Comparison of ENCODE assay signal across 24 mouse cellular contexts in the genomic region with DNA sequence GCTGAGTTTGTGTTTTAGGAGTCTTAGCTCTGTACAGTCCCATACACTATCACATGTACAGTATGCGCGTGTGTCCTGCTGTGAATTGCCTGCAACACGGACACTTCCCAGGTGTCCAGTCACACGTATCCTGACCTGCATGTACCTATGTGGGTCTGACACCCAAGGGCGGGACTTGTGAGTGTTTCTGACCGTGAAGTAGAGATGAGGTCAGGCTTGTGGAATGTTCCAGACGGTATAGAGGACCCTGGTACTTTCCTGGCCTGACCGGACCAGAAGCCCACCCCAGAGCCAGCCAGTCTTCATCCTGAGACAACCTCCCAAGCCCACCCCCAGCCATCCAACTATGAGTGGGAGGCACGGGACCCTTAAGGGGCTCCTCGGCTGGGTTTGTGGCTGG. TPM values are rescaled to one million over a fixed set of nuclear protein-coding genes. Genes with fewer than 3 reads are reported as not detected.
DNase-seq lines count a peak whose midpoint lies in the region; ATAC-seq and TF ChIP-seq lines count a peak whose summit lies in the region.
"Had no signal": no experiment of that assay in that cellular context is flagged by ENCODE, and none has a peak within 500 bp of the region (broad histone marks: within the 10 kb centered on the region; RNA-seq: fewer than 3 reads in every experiment).

No protein-coding gene starts in this region.

- H3K9ac ChIP-seq in heart, embryonic 11.5 days (ENCODE audit: low read depth, low read length), result peak overlapping the region; percentile 39; the same call in 1 of the 2 replicates
- H3K9ac ChIP-seq: heart, embryonic 12.5 days; hindbrain, embryonic 12.5 days; limb, embryonic 13.5 days; lung, embryonic 14.5 days; neural tube, embryonic 15.5 days had no signal

- H3K9me3 ChIP-seq in heart, embryonic 11.5 days (replicated peaks; ENCODE audit: control insufficient read depth, low read length), result peaks cover 7% of the 10 kb centered on the region

- 70% methylated on average over 10 of the region's 10 CpGs for WGBS in heart, embryonic 11.5 days (ENCODE audit: insufficient replicate concordance)
- 94% methylated on average over 10 of the region's 10 CpGs for WGBS in thymus, adult 2 months

- DNase-seq in heart, adult 9 months (ENCODE audit: low spot score in 2 of 2), result no peak
- peak; percentile 16 for DNase-seq in thymus, adult 2 months
- no peak for DNase-seq in thymus, postnatal 0 days (ENCODE audit: low spot score)
- DNase-seq in lung, postnatal 25 days (ENCODE audit: low spot score), result peak; percentile 80
- no peak for DNase-seq in layer of hippocampus, adult 9-10 months (ENCODE audit: low spot score)
- no peak for DNase-seq in layer of hippocampus, postnatal 10 days (ENCODE audit: low spot score in 2 of 2)
- DNase-seq: adrenal gland, postnatal 10 days; cerebellum, adult 2 months; cerebellum, postnatal 25 days; embryo, embryonic 11 days; heart, postnatal 10 days; kidney, postnatal 25 days; lung, embryonic 14.5 days; right cerebral cortex, adult 18-20 months; right cerebral cortex, postnatal 4 days had no signal

- H3K27me3 ChIP-seq in heart, embryonic 11.5 days (ENCODE audit: control insufficient read depth, insufficient read depth, low read length), result peaks cover 42% of the 10 kb centered on the region
- H3K27me3 ChIP-seq in thymus, adult 2 months (ENCODE audit: control insufficient read depth, insufficient read depth, low read length), result no peaks in the 10 kb centered on the region

- peaks cover 9% of the 10 kb centered on the region for H3K36me3 ChIP-seq in heart, embryonic 11.5 days (ENCODE audit: control insufficient read depth, insufficient read depth, low read length)
- peaks cover 32% of the 10 kb centered on the region for H3K36me3 ChIP-seq in thymus, adult 2 months (ENCODE audit: control insufficient read depth, insufficient read depth, low read length)

- TF ChIP-seq POLR2A in thymus, adult 2 months (IDR thresholded peaks at IDR 0.05; ENCODE audit: control insufficient read depth, extremely low read depth, insufficient read depth, low read length, poor library complexity), result no peak

- H3K27ac ChIP-seq in heart, embryonic 11.5 days (ENCODE audit: low read depth, low read length), result no peak overlapping the region
- H3K27ac ChIP-seq in thymus, adult 2 months (ENCODE audit: control insufficient read depth, insufficient read depth, low read length), result no peak overlapping the region
- H3K27ac ChIP-seq: embryonic facial prominence, embryonic 13.5 days; hindbrain, embryonic 12.5 days; limb, embryonic 13.5 days; midbrain, embryonic 10.5 days; neural tube, embryonic 15.5 days had no signal

- no peak for ATAC-seq in heart, embryonic 11.5 days (replicated peaks; ENCODE audit: insufficient number of reproducible peaks, low FRiP score, low TSS enrichment)
- ATAC-seq: forebrain, embryonic 14.5 days; midbrain, embryonic 16.5 days had no signal

- H3K4me1 ChIP-seq in heart, embryonic 11.5 days (ENCODE audit: control insufficient read depth, insufficient read depth, low read length), result peaks cover 29% of the 10 kb centered on the region
- H3K4me1 ChIP-seq in thymus, adult 2 months (replicated peaks; ENCODE audit: control insufficient read depth, insufficient read depth, low read length), result peaks cover 32% of the 10 kb centered on the region
- H3K4me1 ChIP-seq: neural tube, embryonic 15.5 days had no signal

- no peak for TF ChIP-seq CTCF in thymus, adult 2 months (IDR thresholded peaks at IDR 0.05; ENCODE audit: borderline replicate concordance, control insufficient read depth, extremely low read depth, insufficient read depth, low read length, poor library complexity)

- H3K4me3 ChIP-seq in heart, embryonic 11.5 days (ENCODE audit: low read depth, low read length), result no peak overlapping the region
- H3K4me3 ChIP-seq in thymus, adult 2 months (ENCODE audit: control insufficient read depth, insufficient read depth, low read length), result no peak overlapping the region
- H3K4me3 ChIP-seq: embryonic facial prominence, embryonic 13.5 days; heart, embryonic 12.5 days; hindbrain, embryonic 12.5 days; limb, embryonic 13.5 days; midbrain, embryonic 10.5 days; neural tube, embryonic 15.5 days had no signal

- no peak overlapping the region; the same call in 1 of the 2 replicates for H3K4me2 ChIP-seq in heart, embryonic 11.5 days
- H3K4me2 ChIP-seq: embryonic facial prominence, embryonic 13.5 days; heart, embryonic 12.5 days; hindbrain, embryonic 12.5 days; limb, embryonic 13.5 days; neural tube, embryonic 15.5 days had no signal

RNA-seq across cellular contexts. Expression of a gene that starts 0.9 kb away (rescaled TPM):
- polyA plus RNA-seq in heart, embryonic 11.5 days (2014; fragmentation: Nextera tagmentation; extraction: Ambion mirVana), result 6.2 and 7.5 TPM in 2 replicates
- 1,362 and 1,504 TPM in 2 replicates for polyA plus RNA-seq in thymus, adult 2 months (2012; rRNA removed)
- polyA plus RNA-seq in thymus, postnatal 0 days (2015; fragmentation: Nextera tagmentation; extraction: Ambion mirVana), result 179 and 206 TPM in 2 replicates
- 1 to 10 TPM; 3.3 to 3.8 TPM for total RNA-seq in layer of hippocampus, postnatal 10 days (2021)

RNA-seq across cellular contexts. Expression of a gene that starts 19.3 kb away (rescaled TPM):
- polyA plus RNA-seq in heart, embryonic 11.5 days (2014; fragmentation: Nextera tagmentation; extraction: Ambion mirVana), result 2.1 and 2.8 TPM in 2 replicates
- polyA plus RNA-seq in thymus, adult 2 months (2012; rRNA removed), result 79.5 and 83.5 TPM in 2 replicates
- 5.2 and 5.8 TPM in 2 replicates for polyA plus RNA-seq in thymus, postnatal 0 days (2015; fragmentation: Nextera tagmentation; extraction: Ambion mirVana)
- total RNA-seq in layer of hippocampus, postnatal 10 days (2021), result 10 to 100 TPM in 1 of 2 experiments, 1 to 10 TPM in 1; 9.3 to 10.3 TPM

RNA-seq across cellular contexts. Expression of a gene that starts 24.0 kb away (rescaled TPM):
- polyA plus RNA-seq in heart, embryonic 11.5 days (2014; fragmentation: Nextera tagmentation; extraction: Ambion mirVana), result 160 and 182 TPM in 2 replicates
- polyA plus RNA-seq in thymus, adult 2 months (2012; rRNA removed), result 211 and 226 TPM in 2 replicates
- polyA plus RNA-seq in thymus, postnatal 0 days (2015; fragmentation: Nextera tagmentation; extraction: Ambion mirVana), result 153 and 158 TPM in 2 replicates
- total RNA-seq in layer of hippocampus, postnatal 10 days (2021), result 10 to 100 TPM; 66.9 to 76.7 TPM

RNA-seq across cellular contexts. Expression of a gene that starts 27.2 kb away (rescaled TPM):
- 405 and 420 TPM in 2 replicates for polyA plus RNA-seq in heart, embryonic 11.5 days (2014; fragmentation: Nextera tagmentation; extraction: Ambion mirVana)
- polyA plus RNA-seq in thymus, adult 2 months (2012; rRNA removed), result 239 and 245 TPM in 2 replicates
- 137 and 152 TPM in 2 replicates for polyA plus RNA-seq in thymus, postnatal 0 days (2015; fragmentation: Nextera tagmentation; extraction: Ambion mirVana)
- total RNA-seq in layer of hippocampus, postnatal 10 days (2021), result 10 to 100 TPM in 1 of 2 experiments, 1 to 10 TPM in 1; 8.2 to 10.3 TPM

RNA-seq across cellular contexts. Expression of a gene that starts 31.4 kb away (rescaled TPM):
- 711 and 729 TPM in 2 replicates for polyA plus RNA-seq in heart, embryonic 11.5 days (2014; fragmentation: Nextera tagmentation; extraction: Ambion mirVana)
- 517 and 598 TPM in 2 replicates for polyA plus RNA-seq in thymus, adult 2 months (2012; rRNA removed)
- 640 and 681 TPM in 2 replicates for polyA plus RNA-seq in thymus, postnatal 0 days (2015; fragmentation: Nextera tagmentation; extraction: Ambion mirVana)
- 100 to 1,000 TPM; 408 to 448 TPM for total RNA-seq in layer of hippocampus, postnatal 10 days (2021)

Comparison
In these comparisons a context has a peak if more than half of its experiments do, and no peak if none do; other contexts are left out.
1. DNase-seq: peak in thymus, adult 2 months (single experiment) and lung, postnatal 25 days (single experiment); none in heart, adult 9 months (0 of 2), thymus, postnatal 0 days (single experiment), layer of hippocampus, adult 9-10 months (single experiment) and layer of hippocampus, postnatal 10 days (0 of 2).
2. RNA of a gene that starts 19.3 kb away (polyA plus RNA-seq): 79.5 to 83.5 TPM in thymus, adult 2 months; 5.2 to 5.8 TPM in thymus, postnatal 0 days and 2.1 to 2.8 TPM in heart, embryonic 11.5 days; every median in the first group is over 10 times any median in the second.
3. RNA of a gene that starts 0.9 kb away (polyA plus RNA-seq): 1,362 to 1,504 TPM in thymus, adult 2 months and 179 to 206 TPM in thymus, postnatal 0 days; 6.2 to 7.5 TPM in heart, embryonic 11.5 days; every median in the first group is over 10 times any median in the second.